Mouse (Mus musculus) gastrocnemius, postnatal 4 days (tissue): ENCODE measurements around the gene Meaf6. TPM values are rescaled to one million over a fixed set of nuclear protein-coding genes. Genes with fewer than 3 reads are reported as not detected.

Source experiments
- DNase-seq, 2 experiments: peaks; one replicate each; pipeline ENCODE4 v3.0.0; 2021 to 2022; ENCODE audit warnings: low spot score in 2 of 2, mixed read lengths in 2 of 2
- total RNA-seq, 2 experiments: library from RNA; stranded (reverse); gene quantifications; 2 replicates each; pipeline ENCODE4 v1.2.3; 2021

Meaf6 gene
- total RNA-seq, 2 experiments from 2014 or later = 20.7 to 26.3 TPM

DNA sequence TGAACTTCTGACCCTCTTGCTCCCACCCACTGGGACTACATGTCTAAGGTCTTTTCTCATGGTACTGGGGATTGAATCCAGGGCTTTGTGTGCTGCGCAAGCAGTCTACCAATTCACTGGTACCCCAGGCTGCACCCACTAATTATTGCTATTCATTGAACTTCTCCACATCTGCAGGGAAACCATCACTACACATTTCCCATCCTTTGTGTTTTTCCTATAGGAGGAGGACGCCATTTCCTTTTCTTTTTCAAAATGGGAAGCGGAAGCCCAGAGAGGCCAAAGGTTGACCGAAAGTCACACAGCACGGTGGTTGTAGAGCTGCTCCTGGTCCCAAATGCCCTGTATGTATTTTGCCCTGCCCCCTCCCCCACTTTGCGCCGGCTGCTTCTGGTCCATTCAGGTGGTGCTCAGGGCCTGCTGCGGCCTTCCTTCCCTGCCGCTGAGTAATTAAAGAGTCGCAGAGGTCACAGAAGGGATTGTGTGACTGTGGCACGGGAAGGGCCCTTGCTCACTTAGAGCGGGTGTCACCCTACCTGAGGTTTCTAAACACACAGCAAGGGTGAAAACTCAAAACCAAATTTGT lies 51.5 kb downstream of the Meaf6 start:
- DNase-seq = no peak

DNA sequence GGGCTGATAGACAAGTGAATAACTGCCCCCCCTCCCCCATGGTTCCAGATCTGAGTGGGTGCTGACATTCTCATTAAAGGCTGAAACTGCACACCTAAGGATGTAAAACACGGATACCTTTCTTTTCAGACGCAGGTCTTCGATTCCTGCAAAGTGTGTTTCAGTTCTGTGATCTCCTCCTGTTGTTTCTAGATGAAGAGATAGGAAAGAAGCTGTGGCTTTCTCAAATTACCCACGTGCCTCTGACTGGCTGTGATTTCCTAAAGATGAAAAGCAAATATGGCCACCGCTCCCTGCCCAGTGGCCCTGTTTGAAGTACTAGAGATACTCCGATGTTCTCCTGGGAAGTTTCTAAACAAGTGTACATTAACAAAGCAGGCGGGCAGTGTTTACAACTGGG lies 53.4 kb downstream of the Meaf6 start:
- no peak for DNase-seq

DNA sequence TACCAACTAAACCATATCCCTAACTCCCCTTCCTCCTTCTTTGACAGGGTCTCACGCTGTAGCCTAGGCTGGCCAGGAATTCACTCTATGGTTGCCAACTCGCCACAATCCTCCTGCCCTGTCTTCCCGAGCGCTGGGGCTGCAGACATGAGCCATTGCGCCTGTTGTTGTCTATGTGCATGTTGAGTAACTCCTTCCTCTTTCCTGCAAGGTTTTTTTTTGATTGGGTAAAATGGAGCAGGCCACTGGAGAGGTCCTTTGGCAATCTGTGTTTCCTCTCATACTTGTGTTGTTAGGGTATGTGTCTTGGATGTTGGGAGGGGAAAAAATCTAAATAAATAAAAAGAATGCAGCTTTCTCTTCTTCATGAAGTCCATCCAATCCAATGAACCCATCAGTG lies 59.3 kb downstream of the Meaf6 start:
- no peak for DNase-seq

DNA sequence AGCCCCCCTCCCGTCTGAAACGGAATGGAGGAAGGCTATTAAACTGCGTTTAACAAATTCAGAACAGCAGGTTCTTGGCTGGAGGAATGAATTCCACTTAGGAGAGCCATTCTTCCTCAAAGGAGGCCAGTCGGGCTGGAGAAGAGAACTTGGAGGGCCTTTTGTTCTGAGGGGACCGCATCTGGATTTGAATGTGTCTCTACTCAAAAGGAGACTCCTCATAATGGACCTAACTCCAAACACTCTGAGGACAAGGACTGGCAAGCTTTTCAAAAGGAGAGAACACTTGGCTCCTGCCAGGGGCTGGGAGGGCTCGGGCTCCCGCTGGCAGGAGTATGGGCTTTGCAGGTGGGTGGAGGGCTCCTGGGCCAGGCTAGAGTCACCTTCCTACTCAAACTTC lies 59.7 kb downstream of the Meaf6 start:
- DNase-seq = no peak

DNA sequence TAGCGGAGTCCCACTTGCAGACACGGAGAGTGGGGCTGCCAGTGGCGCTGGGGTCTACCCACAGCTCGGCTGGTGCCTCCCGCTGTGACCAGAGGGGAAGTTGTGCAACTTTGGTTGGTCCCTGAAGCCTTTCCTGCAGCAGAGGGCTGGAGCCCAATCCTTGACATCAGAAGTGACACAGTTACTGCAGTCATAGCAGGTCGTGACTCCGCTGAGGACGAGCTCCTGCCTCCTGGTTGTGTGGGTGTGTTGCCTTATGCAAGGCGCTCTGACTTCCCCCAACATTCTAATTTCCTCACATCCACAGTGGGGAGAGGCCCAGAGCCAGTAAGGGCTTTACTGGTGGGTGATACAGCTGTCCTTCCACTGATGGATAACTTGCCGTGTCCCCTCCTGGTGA lies 60.3 kb downstream of the Meaf6 start:
- DNase-seq = no peak

DNA sequence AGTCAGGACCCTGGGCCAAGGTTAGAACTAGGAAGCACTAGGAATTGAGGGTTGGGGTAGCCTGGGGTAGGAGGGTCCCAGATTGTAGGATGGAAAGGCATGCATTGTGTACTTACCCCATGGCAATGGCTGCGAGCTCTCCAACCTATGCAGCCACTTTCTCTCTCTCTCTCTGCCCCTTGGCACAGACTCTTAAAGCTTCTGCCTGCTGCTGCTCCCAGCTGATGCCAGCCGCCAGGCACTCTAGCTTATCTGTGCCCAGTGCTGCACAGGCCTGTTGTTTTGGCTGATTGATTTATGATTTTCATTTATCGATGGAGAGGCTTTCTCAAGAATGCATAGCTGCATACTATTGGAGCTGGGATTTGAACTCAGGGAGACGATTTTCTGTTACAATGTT lies 63.0 kb downstream of the Meaf6 start:
- no peak for DNase-seq

DNA sequence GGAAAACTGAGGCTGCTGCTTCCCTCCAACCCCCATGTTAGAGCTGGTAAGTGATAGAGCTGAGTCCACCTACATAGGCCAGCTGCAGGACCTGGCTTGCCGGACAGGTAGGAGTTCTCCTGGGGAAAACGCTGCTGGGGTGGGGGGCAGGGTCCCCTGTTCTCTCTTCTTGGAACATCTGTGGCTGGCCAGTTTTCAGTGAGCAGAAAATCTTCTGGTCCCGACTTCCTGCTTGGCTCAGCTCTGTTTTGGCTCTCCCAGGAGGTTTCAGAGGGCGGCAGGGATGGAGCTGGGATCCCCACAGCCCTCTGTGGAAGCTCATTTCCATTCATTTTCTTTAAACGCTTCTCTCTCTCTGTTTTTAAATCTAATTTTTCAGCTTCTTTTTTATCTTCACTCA lies 64.5 kb downstream of the Meaf6 start:
- DNase-seq = no peak

DNA sequence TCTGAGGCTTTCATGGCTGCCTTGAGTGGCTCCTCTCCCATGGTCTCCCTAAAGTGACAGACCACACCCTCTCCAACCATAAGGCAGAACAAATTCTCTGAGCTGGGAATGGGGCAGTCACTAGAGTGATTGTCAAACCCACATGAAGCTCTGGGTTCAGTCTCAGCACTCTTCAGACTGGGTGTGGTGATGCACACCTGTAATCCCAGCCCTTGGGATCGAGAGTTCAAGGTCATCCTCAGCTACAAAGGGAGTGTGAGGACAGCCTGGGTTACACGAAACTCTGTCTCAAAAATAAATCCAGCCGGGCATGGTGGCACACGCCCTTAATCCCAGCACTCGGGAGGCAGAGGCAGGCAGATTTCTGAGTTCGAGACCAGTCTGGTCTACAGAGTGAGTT lies 67.5 kb downstream of the Meaf6 start:
- DNase-seq = no peak

DNA sequence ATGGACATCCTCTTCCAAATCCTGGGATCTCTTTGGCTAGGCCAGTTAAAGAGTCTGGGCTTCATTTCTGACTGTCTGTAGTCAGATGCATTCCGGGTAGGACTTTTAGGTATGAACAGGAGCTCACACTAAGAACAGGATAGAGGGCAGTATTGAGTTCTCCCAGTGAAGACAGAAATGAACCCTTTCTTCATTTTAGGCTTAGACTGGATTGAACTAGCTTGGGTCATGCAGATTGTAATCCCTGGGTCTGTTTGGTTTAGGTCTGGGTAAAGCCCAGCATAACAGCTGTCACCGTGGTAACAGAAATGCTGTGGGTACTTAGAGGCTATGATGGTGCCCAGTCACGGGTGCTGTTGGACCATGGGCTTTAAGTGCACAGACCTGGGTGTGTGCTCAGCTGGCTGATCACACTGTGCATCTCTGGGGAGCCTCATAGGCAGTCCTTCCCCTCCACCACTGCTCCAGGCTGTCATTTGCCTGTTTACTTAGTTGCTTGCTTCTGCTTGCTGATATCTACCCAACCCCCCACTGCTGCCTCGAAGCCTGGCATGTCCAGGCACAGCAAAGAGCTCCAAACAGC lies 68.8 kb downstream of the Meaf6 start:
- no peak for DNase-seq

DNA sequence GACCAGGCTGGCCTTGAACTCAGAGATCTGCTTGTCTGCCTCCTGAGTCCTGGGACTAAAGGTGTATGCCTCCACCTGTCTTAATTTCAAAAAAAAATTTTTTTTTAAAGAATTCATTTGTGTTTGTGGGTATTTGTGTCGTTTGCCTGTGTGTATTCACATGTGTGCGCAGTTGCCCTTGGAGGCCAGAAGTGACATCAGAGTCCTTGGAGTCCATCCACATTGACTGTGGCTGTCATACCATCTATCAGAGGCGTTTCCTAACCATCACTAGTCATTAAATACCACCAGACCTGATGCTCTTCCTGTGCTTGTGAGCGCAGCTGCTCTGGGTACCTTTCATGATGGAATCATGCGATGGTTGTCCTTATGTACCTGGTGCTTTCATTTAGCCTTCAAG lies 70.7 kb downstream of the Meaf6 start:
- no peak for DNase-seq

DNA sequence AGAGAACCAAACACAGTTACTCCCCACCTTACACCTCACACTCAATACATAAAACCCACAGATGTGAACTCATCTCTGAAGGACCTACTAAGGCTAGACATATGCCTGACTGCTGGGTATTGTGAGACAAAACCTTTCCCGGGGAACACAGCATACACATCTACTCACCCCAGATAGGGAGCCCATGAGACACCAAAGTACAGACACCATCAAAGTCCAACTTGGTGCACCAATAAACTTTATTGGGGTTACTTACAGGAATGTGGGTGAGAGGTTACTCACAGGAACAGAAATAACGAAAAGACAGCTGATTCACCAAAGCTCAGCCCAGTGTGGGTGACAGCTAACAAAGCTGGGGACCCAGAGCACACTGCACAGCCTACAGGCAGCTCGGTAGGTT lies 72.4 kb downstream of the Meaf6 start:
- no peak for DNase-seq

DNA sequence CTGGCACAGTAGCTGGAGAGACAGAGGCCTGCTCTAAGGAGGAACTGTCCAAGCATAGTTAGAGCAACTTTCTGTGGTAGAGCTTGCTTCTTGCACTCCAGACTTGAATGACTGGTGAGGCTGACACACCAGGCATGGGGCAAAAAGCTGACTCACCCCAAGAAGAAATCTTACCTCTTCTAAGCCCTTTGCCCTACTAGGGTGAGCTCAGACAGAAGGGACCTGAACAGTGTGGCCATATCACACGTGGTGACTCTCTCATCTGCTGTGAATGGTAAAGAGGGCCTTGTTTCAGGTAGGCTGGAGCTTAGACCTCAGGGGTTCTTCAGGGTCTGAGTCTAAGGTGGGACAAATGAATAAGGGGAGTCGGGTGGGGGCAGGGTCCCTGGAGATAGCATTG lies 73.1 kb downstream of the Meaf6 start:
- no peak for DNase-seq

DNA sequence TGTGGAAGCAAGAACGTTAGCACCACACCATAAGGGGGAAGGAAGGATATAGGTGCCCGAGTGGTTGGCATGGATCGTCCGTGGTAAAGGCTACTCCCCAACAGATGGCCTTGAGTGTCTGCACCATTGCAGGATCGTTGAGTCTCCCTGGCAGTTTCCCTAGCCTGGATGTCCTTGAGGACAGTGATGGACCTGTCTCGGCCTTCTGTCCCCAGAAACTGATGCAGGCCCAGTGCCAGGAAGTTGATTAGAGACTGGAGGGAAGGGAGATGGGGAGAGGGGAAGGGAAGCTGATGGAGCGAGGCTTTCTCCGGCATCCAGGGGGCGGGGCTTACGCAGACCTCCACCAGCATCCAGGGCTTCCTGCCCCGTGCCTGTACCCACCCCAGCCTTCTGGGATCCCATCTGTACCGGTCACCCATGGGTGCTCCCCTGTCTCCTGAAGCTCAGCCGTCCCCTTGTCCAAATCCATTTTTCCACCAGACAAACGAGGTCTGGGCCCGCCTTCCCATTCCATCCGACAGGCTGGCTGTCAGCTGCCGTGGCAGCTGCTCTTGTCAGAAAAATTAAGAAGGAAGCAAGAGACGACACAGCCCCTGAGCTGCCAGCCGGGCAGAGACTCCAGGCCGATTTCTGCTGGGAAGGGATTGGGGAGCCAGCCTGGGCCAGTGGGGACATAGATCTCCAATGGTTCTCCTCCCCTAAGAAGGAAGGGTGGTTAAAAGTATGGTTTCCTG lies 73.8 kb downstream of the Meaf6 start:
- no peak for DNase-seq

DNA sequence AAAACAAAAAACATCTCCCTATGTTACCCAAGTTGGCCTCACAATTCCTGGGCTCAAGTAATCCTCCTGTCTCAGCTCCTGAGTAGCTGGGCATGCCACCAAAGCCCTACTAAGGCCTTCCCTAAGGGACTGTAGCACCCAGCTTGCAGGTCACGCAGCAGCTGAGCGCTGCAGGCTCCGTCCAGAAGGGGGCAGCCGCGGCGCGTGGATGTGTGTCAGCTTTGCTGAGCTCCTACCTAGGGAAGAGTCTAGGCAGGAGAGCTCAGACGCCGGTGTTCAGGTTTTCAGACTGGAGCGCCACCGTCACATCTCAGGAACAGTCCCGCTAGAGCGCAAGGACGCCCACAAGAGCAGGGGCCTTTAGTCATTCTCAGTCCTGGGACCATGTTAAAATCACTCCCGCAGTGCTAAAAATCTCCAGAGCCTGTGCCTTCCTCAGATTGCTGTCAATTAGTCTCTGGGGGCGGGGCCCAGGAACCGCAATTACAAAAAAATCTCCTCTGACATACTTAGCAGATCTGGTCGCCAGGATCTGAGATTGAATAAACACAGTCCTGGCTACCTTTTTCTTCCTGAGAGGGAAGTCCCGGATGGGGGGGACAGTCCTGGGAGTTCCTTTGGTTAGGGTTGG lies 75.5 kb downstream of the Meaf6 start:
- peak; percentile 79 to 81 for DNase-seq

DNA sequence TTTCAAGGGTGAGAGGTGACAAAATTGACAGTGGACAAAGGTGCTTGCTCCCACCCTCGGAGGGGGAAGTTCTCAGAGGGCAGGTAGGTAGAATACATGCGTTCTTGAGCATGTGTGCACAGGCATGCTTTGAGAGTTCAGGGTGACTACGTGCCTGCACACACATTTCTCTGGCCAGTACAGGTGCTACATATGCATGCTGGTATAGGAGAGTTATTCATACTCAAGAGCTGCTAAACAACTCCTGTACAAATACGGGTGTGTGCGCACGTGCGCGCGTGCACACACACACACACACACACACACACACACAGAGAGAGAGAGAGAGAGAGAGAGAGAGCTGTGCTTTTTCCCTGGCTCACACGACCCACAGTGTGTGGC lies 76.0 kb downstream of the Meaf6 start:
- DNase-seq = no peak

DNA sequence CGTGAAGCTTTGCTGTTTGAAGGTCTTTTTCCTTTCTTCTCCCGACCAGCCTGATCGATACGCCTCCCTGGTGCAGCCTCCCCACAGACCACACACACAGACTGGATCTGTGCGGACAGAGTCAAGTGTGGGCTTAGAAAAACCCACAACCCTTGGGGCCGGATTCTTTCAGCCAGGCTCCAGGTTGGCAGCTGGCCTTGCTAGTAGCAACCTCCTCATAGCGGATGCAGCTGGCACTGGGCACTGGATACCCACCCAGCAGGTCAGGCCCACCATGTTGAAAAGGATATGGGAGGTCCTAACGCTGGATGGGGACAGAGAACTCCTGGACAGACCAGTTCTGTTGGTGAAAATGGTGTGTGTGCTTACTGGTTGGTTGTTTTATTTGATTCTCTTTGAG lies 76.5 kb downstream of the Meaf6 start:
- DNase-seq = no peak

DNA sequence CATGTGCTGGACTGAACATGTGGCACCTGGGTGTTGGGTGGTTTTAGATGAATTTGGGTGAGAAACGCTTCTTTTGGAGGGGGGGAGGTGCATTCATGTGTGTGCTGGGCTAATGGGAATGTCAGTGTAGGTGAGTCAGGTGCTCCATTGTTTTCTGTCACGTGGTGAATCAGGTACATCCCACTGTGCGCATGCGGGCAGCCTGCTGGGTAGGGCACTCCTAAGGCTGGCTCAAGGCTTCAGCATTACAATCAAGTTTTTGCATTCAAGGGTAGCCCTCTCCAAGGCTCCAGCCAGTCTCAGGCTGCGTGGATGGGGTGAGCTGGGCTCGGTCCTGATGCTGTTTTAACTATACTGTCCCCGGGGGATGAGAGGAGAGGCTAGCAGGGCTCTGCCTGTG lies 77.8 kb downstream of the Meaf6 start:
- no peak for DNase-seq

Other genes with a start within 250 kb of the Meaf6 start
- 10 to 100 TPM; 15.9 to 20.7 TPM for gene Yrdc, start 234.5 kb upstream of the Meaf6 start, total RNA-seq
- 10 to 100 TPM; 47.5 to 49.5 TPM for gene 1110065P20Rik, start 233.9 kb upstream of the Meaf6 start, total RNA-seq
- gene Maneal, start 223.0 kb upstream of the Meaf6 start, total RNA-seq = under 1 TPM; 0.34 to 0.47 TPM
- gene Epha10, start 204.2 kb upstream of the Meaf6 start, total RNA-seq = not detected
- gene 9930104L06Rik, start 148.1 kb upstream of the Meaf6 start, total RNA-seq = 1 to 10 TPM; 9.6 to 9.8 TPM
- gene Cdca8, start 145.8 kb upstream of the Meaf6 start, total RNA-seq = 10 to 100 TPM; 16.7 to 20.1 TPM
- gene Rspo1, start 98.7 kb upstream of the Meaf6 start, total RNA-seq = 1 to 10 TPM in 1 of 2 experiments, under 1 TPM in 1; 0.54 to 1.1 TPM
- 10 to 100 TPM; 45.4 to 58.1 TPM for gene Gnl2, start 68.5 kb upstream of the Meaf6 start, total RNA-seq
- gene Dnali1, start 19.4 kb upstream of the Meaf6 start, total RNA-seq = not detected
- 10 to 100 TPM; 12.2 to 12.4 TPM for gene Snip1, start 18.5 kb upstream of the Meaf6 start, total RNA-seq
- 1 to 10 TPM; 3.0 to 3.9 TPM for gene Zc3h12a, start 42.7 kb downstream of the Meaf6 start, total RNA-seq